Mouse (Mus musculus) embryonic fibroblast, embryonic 13.5 days (primary cell): ENCODE measurements around the gene Tapbp.
A peak's percentile ranks its signal among the peaks of the same experiment; 100 is the strongest.
"Not testable (repeated sequence)": the region's sequence is repeated elsewhere in the genome, so short reads cannot be mapped to it uniquely, and the experiment has no call there.

Source experiments
- CTCF ChIP-seq: IDR thresholded peaks from 2 replicates; pipeline ENCODE4 v1.5.1; 2011; ENCODE audit warnings: mild to moderate bottlenecking, control low read depth, low read length, moderate library complexity, borderline replicate concordance; ENCODE audit not compliant: insufficient read depth
- POLR2A ChIP-seq: IDR thresholded peaks from 2 replicates; pipeline ENCODE4 v1.6.1; 2011; ENCODE audit warnings: low read depth, mild to moderate bottlenecking, control low read depth, low read length, moderate library complexity

- TF ChIP-seq CTCF: 0 out of 2 replicates have a peak, but pooled peaks have one; percentile 28
- not testable (repeated sequence) for TF ChIP-seq POLR2A
Observed at GRCm38 (mm10) chr17:33875797-33876196, 39.9 kb upstream of the Tapbp start.
